Mouse (Mus musculus) heart, embryonic 14.5 days (tissue): ENCODE results near the gene Lipe. TPM values are rescaled to one million over a fixed set of nuclear protein-coding genes. Genes with fewer than 3 reads are reported as not detected.
A peak's percentile ranks its signal among the peaks of the same experiment; 100 is the strongest.

ENCODE experiments used
- ATAC-seq: fragments of 200-750 bp; cut with Nextera tagmentation; 2 replicates; pipeline ENCODE4 v1.8.0; 2017; ENCODE audit warnings: low read depth, moderate TSS enrichment; ENCODE audit not compliant: insufficient number of reproducible peaks, insufficient read depth, low FRiP score
- H3K27ac ChIP-seq, 2 experiments: fragments of 200-500 bp in 1 of 2; fragments of 300-500 bp in 1 of 2; sonication (generic) in 1 of 2; replicated peaks in 1 of 2; 2 replicates each; pipeline ENCODE4 v1.5.1; 2012 to 2014; ENCODE audit warnings: low read depth in 2 of 2, low read length in 2 of 2, control low read depth in 1 of 2, mild to moderate bottlenecking in 1 of 2, mixed read lengths in 1 of 2; ENCODE audit not compliant: control insufficient read depth in 1 of 2, insufficient read depth in 1 of 2
- H3K27me3 ChIP-seq: fragments of 300-500 bp; sonication (generic); 2 replicates; pipeline ENCODE4 v1.6.1; 2014; ENCODE audit warnings: mild to moderate bottlenecking, low read length, control low read depth; ENCODE audit not compliant: control insufficient read depth, insufficient read depth
- H3K36me3 ChIP-seq: fragments of 300-500 bp; sonication (generic); 2 replicates; pipeline ENCODE4 v1.6.1; 2014; ENCODE audit warnings: mild to moderate bottlenecking, control low read depth, low read length, mixed read lengths; ENCODE audit not compliant: control insufficient read depth, insufficient read depth
- H3K4me1 ChIP-seq, 2 experiments: fragments of 200-500 bp in 1 of 2; fragments of 300-500 bp in 1 of 2; sonication (generic) in 1 of 2; 2 replicates each; pipeline ENCODE4 v1.6.1; 2012 to 2014; ENCODE audit warnings: low read length in 2 of 2, control low read depth in 1 of 2, mixed read lengths in 1 of 2; ENCODE audit not compliant: control insufficient read depth in 2 of 2, insufficient read depth in 2 of 2
- H3K4me2 ChIP-seq: fragments of 300-500 bp; sonication (generic); 2 replicates; pipeline ENCODE4 v1.6.1; 2014; ENCODE audit warnings: mild to moderate bottlenecking, low read length
- H3K4me3 ChIP-seq, 2 experiments: fragments of 200-500 bp in 1 of 2; fragments of 300-500 bp in 1 of 2; sonication (generic) in 1 of 2; 2 replicates each; pipeline ENCODE4 v1.5.1; 2012 to 2014; ENCODE audit warnings: low read length in 2 of 2, mild to moderate bottlenecking in 2 of 2, control low read depth in 1 of 2, low read depth in 1 of 2, moderate library complexity in 1 of 2; ENCODE audit not compliant: control insufficient read depth in 1 of 2, insufficient read depth in 1 of 2
- H3K9ac ChIP-seq: fragments of 300-500 bp; sonication (generic); 2 replicates; pipeline ENCODE4 v1.6.1; 2014; ENCODE audit warnings: mild to moderate bottlenecking, low read length
- H3K9me3 ChIP-seq: fragments of 300-500 bp; sonication (generic); 2 replicates; pipeline ENCODE4 v1.6.1; 2016; ENCODE audit warnings: low read length, control low read depth; ENCODE audit not compliant: control insufficient read depth
- WGBS: fragments of 180-500 bp; shearing (Covaris S2); extraction: QIAGEN DNeasy Blood & Tissue Kit; methylation state at CpG from one replicate; pipeline ENCODE4 v1.1.7; 2014; 5-methylcytosine and 5-hydroxymethylcytosine counted together
- polyA plus RNA-seq: library from polyadenylated mRNA; unstranded; fragments of >200 nt; fragmentation: Nextera tagmentation; extraction: Ambion mirVana; gene quantifications from 2 replicates; pipeline ENCODE4 v1.2.1, GENCODE M21; 2014

Gene Lipe
- 2.8 and 3.6 TPM in 2 replicates for polyA plus RNA-seq

DNA sequence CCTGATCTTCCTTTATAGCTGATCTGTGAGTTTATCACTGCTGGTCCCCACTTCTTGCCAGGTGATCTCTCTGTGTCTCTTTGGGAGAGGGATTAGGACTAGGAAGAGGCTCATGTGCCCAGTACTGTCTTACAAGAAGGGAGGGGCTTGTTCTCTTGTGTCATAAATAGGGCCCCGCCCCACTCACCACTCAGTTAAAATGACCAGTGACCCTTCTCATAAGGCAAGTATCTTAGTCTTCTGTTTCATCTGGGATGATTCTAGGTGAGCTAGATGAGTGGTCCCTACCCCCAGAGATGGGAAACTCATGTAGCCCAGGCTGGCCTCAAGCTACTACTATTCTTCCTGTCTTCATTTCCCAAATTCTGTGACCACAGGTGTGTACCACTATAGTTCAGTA, at the start of gene Lipe:
Lipe (minus strand) TSS at position 101 of the 400 bp plus-strand sequence.
- H3K4me1 ChIP-seq, result peaks cover 13 to 15% of the 10 kb centered on the region in 2 experiments
- H3K27ac ChIP-seq, result no peak within 1 kb of the TSS
- no peaks in the 10 kb centered on the region for H3K27me3 ChIP-seq
- H3K9ac ChIP-seq, result no peak within 1 kb of the TSS
- H3K36me3 ChIP-seq, result no peaks in the 10 kb centered on the region
- H3K4me3 ChIP-seq, result no peak within 1 kb of the TSS
- no peak within 1 kb of the TSS for H3K4me2 ChIP-seq
- 86% methylated on average over 1 of the region's 1 CpGs for WGBS
- no peaks in the 10 kb centered on the region for H3K9me3 ChIP-seq
- ATAC-seq, result no peak

DNA sequence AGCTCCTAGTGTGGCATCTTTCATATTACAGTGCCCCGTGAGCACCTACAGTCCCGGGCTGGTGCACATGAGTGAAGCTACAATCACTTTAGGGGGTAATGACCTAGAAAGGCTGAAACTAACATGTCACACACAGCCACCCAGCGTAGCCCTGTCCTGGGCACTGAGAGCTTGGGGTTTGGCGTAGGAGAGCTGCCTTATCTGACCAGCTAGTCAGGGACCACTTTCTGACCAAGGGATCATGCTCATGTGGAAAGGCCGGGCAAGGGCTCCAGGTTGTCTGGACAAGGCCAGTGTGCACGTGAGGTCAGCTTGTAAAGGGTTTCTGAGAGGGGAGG, 42.3 kb upstream of the Lipe start:
- no peak overlapping the region for H3K27ac ChIP-seq
- 0 out of 2 replicates have a peak, but pooled peaks have one; percentile 26 for ATAC-seq
- H3K9ac ChIP-seq, result no peak overlapping the region
- no peaks in the 10 kb centered on the region for H3K4me1 ChIP-seq
- H3K36me3 ChIP-seq, result no peaks in the 10 kb centered on the region
- WGBS, result 73% methylated on average over 6 of the region's 6 CpGs
- no peaks in the 10 kb centered on the region for H3K27me3 ChIP-seq
- H3K9me3 ChIP-seq, result no peaks in the 10 kb centered on the region
- H3K4me2 ChIP-seq, result no peak overlapping the region
- H3K4me3 ChIP-seq, result no peak overlapping the region

DNA sequence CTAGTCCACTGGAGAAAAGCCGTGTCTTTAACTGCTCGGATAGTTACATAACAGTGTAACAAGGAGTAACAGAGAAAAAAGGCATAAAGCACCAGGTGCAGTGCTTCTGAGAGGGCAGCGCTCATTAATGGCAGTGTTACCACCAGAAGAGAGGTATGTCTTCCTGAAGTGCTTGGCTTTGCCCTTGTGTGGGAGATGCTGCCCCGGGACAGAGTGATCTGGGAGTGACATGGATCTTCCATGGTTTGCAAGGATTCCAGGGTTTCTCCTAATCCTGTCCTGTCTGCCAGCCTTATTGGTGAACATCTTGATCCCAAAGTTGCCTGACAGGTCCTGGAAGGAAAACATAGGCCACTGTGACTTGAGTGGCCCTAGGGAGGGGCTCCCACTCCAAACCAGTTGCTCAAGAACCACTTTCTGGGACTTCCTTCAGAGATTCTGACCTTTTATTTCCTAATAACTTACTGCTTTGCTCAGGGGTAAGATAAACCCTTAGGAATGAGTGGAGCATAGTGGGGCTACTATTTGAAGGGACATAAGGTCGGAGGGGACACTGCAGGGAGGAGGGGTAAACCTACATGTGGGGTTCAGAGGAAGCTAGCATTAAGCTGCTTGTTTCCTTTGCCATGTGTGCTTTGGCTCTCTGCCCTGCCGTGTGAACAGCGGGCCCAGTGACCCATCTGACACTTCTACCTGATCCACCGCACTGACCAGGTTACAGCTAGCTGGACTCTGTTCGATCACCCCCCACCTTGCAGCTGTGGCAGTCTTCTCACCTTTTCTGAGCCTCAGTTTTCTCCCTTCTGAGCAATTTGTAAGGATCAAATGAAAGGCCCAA, 41.7 kb upstream of the Lipe start:
- no peaks in the 10 kb centered on the region for H3K4me1 ChIP-seq
- H3K27ac ChIP-seq, result no peak overlapping the region
- 82% methylated on average over 9 of the region's 9 CpGs for WGBS
- H3K4me2 ChIP-seq, result no peak overlapping the region
- no peaks in the 10 kb centered on the region for H3K36me3 ChIP-seq
- H3K4me3 ChIP-seq, result no peak overlapping the region
- H3K9me3 ChIP-seq, result no peaks in the 10 kb centered on the region
- H3K9ac ChIP-seq, result no peak overlapping the region
- ATAC-seq, result no peak
- H3K27me3 ChIP-seq, result no peaks in the 10 kb centered on the region

DNA sequence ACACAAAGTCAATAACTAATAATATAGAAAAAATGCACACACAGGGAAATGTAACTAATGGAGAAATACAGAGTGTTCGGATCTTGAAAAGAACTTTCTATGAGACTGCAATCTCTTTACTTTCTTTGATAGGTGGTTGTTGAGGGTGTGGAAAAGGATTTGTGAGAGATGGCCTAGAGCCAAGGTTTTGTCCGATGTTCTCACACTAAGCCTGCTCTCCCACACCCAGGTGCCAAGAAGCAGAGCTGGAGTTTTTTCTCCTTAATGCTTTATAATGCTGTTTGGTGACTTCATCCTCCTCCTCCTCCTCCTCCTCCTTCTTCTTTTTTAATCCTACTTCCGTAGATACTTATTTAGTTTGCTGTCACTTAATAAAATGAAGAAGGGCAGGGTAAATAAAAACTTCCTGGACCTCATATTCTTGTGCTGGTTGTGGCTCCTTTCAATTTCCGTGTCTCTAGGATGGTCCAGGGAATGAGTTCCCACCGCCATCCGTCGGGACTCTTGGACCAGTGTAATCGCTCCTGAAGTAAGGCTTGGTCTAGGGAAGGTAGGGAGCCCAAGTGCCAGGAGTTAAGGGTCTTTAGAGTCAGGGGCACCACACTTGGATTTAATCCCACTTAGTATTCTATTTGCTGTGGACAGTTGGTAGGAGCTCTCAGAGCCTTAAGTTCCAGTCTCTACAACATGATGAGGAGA, 40.8 kb upstream of the Lipe start:
- no peaks in the 10 kb centered on the region for H3K4me1 ChIP-seq
- ATAC-seq, result no peak
- no peaks in the 10 kb centered on the region for H3K27me3 ChIP-seq
- no peak overlapping the region for H3K4me2 ChIP-seq
- H3K27ac ChIP-seq, result no peak overlapping the region
- 71% methylated on average over 8 of the region's 8 CpGs for WGBS
- H3K9me3 ChIP-seq, result no peaks in the 10 kb centered on the region
- H3K36me3 ChIP-seq, result no peaks in the 10 kb centered on the region
- no peak overlapping the region for H3K4me3 ChIP-seq
- no peak overlapping the region for H3K9ac ChIP-seq

DNA sequence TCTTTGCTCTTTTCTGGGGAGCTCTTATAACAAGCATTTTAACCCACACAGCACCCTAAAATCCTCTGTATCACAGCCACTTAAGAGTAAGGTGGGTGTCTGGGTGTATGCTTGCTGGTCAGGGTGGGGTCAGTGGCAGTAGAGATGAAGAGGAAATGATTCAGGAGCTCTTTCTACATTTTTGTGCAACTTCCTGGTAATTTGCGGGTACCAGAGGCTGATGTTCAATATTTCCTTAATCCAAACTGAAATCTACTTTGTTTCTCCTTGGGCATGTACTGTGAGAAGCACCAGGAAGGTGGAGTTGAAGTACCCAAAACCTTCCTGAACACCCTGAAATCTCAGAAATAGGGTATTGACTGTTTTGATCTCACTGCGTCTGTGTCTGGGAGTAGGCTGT, 38.2 kb upstream of the Lipe start:
- ATAC-seq, result no peak
- 76% methylated on average over 2 of the region's 2 CpGs for WGBS
- Histone ChIP-seq H3K27ac (0 out of 4 replicates have a peak overlapping the region, but pooled peaks of 1 of the 2 experiments have one; percentile 17), H3K9ac (no peak overlapping the region), H3K9me3 (no peaks in the 10 kb centered on the region), H3K27me3 (no peaks in the 10 kb centered on the region), H3K36me3 (no peaks in the 10 kb centered on the region), H3K4me3 (no peak overlapping the region), H3K4me1 (no peaks in the 10 kb centered on the region), H3K4me2 (no peak overlapping the region)

DNA sequence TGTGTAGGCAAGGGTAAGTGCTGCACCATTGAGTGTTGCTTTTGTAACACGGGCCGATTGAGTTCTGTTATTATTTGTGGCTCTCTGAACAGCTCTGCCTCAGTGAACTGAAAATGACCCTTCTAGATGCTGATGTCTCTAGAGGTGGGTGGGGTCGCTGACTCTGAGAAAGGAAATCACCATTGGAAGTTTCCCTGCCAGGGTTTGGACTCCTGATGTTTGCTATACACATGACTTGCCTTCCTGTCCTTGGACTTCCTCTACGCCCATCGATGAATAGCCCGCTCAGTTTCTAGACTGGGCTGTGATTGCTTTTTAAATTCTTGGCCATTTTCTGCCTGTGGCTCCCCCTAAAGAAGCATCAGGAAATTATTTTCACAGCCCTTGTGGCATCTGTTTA, 37.7 kb upstream of the Lipe start:
- Histone ChIP-seq H3K36me3 (no peaks in the 10 kb centered on the region), H3K27me3 (no peaks in the 10 kb centered on the region), H3K9me3 (no peaks in the 10 kb centered on the region), H3K9ac (no peak overlapping the region), H3K4me2 (no peak overlapping the region), H3K27ac (0 out of 4 replicates have a peak overlapping the region, but pooled peaks of 1 of the 2 experiments have one; percentile 17), H3K4me1 (no peaks in the 10 kb centered on the region), H3K4me3 (no peak overlapping the region)
- 66% methylated on average over 6 of the region's 6 CpGs for WGBS
- ATAC-seq, result no peak

DNA sequence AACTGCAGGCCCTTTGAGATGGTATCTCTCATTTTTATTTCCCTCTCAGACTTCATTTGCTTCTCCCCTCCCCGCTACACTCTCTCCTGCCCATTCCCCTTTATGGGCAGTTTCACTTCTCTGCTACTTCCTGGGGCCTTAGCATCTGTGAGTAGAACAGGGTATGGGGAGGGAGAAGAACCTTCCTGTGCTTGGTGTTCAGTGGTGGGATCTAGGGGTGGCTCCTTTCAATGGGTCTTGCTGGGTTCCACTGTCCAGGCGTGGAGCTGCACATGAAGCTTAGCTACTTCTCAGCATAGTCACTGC, 37.0 kb upstream of the Lipe start:
- ATAC-seq, result no peak
- whole genome bisulfite sequencing, result 82% methylated on average over 2 of the region's 2 CpGs
- Histone ChIP-seq H3K4me1 (no peaks in the 10 kb centered on the region), H3K9me3 (no peaks in the 10 kb centered on the region), H3K27ac (no peak overlapping the region), H3K4me3 (no peak overlapping the region), H3K4me2 (no peak overlapping the region), H3K36me3 (no peaks in the 10 kb centered on the region), H3K9ac (no peak overlapping the region), H3K27me3 (no peaks in the 10 kb centered on the region)
